Mouse (Mus musculus): ENCODE measurements at regions not wholly inside any gene's neighbourhood (a gene's known extent, or its start where the extent isn't known, plus 50 kb on each side); places are given as distances from the start of the nearest gene placed in this dataset.

DNA sequence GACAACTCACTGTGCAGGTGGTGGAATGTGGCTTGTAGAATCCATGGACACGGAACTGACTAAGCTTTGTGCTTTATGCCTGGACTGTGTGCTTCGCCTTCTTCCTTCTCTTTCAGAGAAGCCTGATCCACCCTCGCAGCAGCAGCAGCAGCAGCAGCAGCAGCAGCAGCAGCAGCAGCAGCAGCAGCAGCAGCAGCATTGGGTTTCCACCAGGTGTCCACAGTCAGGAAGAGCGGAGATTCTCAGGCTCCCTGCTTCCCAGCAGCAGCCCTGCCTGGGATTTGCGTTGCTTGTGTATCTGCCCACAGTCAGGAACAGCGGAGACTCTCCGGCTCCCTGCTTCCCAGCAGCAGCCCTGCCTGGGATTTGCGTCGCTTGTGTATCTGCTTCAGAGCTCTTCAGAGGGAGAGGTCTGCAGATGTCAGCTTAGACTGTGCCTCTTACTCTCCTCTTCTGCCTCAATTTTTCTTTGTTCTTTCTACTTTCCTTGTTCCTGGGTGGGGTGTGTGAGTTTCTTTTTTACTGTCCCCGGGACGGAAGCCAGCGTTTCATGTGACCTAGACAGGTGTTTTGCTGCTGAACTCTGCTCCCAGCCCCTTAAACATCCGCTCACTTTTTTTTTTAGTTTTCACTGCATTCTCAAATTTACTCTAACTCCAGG is 168.1 kb upstream of the Olig3 start:
- peak in 1 of 2 experiments; percentile 16 for DNase-seq

GRCm38 (mm10) chr10:19187716-19188081 is 168.6 kb upstream of the Olig3 start:
- DNase-seq, result no peak

DNA sequence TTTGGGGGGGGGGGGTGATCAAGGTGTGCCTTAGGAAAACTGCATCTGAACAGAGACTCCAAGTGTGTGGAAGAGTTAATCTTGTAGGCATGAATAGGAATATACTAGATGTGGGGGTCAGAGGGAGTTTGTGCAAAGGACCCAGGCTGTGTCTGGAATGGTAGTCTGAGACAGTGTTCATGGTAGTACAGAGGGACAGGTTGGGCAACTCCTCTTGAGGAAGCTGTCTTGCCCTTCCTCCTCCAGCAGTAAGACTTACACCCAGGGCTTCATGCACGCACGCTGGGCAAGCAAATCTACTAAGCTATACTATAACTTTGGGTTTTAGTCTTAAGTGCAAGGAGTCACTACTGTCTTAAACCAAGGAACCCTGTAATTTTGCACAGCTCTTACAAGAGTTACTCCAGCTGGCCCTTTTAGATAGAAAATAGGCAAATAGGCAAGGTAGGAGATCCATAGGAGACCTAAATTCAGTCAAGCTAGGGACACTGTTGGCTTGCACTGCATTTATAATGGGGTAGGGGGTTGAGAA is 169.2 kb upstream of the Olig3 start:
- no peak for DNase-seq

- peak; percentile 42 to 52 for DNase-seq
Measured at GRCm38 (mm10) chr10:19185790-19186581, 170.3 kb upstream of the Olig3 start.

DNA sequence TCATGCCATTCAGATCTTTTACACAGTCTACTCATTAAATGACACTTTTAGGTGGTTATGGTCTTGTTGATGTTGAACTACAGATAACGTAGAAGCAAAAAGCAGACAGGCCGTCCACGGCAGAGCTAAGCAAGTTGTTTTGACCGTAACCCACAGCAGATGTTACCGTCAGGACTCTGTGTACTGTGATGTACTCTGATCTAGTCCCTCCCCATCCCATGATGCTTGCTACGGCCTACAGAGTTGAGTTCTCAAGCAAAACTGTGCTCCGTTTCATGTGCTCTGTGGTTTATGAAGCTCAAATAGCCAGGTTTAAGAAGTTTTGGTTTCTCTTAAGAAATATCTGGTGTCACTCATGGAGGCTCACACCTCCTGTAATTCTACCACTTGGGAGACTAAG is 169.4 kb upstream of the Tnfaip3 start:
- DNase-seq, result no peak

- no peak for DNase-seq
Measured at GRCm38 (mm10) chr10:19177895-19178294, 162.4 kb upstream of the Tnfaip3 start.

GRCm38 (mm10) chr10:19177414-19177813 is 162.0 kb upstream of the Tnfaip3 start:
- no peak for DNase-seq

DNA sequence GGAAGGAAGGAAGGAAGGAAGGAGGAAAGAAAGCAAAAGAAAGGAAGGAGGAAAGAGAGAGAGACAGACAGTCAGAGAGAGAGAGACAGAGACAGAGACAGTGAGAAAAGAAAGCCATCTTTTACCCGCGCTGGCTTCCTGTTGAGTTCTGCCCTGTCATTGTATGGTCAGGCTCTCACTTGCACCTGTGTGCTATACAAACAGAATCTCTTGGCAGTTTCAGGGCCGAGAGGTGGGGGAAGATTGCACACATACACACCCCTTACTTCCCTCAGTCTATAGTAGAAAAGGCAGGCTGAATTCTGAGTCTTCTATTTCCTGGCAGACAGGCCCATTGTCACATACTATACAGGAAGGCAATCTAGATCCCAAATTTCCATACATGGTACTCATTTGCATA is 160.8 kb upstream of the Tnfaip3 start:
- no peak for DNase-seq

DNA sequence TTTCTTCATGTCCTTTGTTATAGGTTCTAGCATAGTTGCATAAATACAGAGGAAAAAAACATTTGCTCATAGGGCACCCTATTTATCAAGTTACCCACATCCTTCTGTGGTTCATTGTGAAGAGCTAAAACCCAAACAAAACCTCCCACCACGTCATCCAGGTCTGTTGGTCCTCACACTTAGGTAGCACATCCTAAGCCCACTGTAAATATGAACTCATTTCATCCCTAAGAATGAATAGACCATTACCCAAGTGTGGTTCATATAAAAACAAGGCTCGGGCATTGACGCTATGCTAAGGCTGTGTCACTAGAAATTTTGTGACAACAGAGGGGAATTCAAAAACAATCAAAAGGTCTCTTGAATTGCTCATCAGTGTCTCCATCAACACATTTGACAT is 156.4 kb upstream of the Tnfaip3 start:
- DNase-seq, result no peak

DNA sequence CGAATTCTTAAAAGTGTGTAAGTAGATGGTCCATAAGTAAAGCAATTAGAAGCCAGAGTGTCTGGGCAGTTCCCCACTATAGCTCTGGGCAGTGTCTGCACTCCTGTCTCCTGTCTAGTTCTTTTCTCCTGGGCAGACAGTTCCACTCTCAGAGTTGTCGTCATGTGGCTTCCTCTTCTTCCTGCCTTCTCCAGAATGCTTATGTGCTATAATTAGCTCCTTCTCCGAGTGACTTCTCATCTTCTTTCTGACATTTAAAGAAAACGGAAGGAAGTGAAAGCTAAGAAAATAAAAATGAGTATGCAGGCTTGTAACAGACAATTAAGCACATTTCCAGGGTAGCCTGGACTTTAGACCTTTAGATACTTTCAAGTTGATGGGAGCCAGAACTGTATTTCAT is 155.1 kb upstream of the Tnfaip3 start:
- DNase-seq, result peak; percentile 13 to 41

DNA sequence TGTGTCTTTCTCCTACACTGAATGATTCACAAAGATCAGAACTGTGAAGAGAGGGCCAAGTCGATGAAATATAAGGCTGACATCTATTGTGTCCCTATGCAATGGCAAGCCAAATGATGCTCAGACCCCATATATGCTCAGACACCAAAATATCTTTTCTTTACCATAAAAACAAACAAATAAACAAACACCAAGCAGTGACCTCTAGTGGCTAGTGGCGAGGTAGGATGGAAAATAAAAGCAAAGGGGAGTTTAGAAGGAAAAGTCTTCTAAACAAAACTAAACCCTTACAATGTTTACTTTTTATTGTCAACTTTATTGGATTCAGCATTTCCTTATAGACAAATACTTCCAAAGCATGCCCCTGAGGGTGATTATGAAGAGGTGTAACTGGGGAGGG is 153.8 kb upstream of the Tnfaip3 start:
- DNase-seq, result no peak

DNA sequence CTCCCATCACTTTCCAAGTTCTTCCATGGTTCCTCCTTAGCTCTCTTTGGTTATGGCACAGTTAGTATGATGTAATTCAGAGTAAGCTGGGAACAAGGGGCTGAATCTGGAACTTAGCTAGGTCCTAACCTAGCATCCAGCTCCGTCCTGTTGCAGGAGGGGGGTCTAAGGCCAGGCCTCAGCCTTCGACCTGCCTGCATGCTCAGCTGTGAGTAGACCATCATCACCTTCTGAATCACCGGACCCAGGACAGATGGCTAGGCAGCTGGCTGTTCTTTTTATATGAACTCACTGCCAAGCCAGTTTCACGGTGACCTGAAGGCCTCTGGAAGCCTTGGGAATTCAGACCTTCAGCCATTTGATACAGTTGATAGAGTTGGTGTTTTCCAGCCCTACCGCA is 152.9 kb upstream of the Tnfaip3 start:
- no peak for DNase-seq

GRCm38 (mm10) chr10:19167641-19168271 is 152.3 kb upstream of the Tnfaip3 start:
- DNase-seq, result no peak

DNA sequence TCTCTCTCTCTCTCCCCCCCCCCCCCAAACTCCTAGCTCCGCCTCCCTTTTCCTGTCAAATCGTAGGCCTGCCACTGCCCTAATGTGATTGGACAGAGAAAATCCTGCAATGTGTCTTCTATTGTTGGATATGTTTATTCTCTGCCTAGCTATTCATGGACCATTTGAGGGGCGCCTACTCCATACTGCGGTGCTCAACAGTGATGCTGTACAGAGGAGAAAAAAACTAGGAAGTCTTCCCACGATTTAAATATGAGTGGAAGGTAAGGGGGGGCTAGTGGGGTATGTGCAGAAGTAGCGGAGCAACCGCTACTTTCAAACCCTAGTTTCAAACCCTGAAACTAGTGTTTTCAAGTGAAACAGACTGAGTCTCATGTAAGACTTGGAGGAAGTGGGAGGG is 151.6 kb upstream of the Tnfaip3 start:
- no peak for DNase-seq

DNA sequence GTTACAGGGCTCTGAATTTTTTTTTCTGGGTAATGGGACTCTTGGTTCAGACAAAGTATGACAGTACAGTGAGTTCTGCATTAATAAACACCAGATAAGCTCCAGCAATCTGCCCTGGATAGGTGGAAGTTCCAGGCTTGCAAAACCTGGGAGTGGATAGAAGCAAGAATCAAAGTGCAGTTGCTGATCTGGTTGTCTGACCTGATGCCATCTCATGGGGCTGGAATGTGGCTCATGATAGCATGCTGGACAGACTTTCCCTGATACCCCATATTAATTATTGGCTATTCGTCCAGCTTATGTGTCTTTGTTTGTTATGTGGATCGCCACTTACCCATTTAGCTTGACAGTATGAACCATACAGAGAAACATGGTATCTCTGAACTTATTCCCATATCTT is 146.6 kb upstream of the Tnfaip3 start:
- DNase-seq, result no peak

DNA sequence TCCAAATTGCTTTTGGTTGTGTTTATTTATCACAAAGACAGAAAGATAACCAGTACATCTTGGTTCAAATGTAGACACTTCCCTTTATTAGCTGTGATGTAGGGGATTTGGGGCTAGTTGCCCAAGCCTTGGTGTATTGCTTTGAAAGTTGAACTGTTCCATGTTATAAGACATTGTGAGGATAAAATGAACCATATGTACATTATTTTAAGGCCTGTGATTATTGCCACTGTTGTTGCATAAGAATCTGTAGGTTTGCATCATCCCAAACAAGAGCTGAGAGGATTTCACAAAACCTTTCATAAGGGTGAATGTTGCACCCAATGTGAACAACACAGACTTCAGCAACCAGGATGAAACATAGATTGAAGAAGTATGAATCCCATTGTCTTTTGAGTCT is 145.7 kb upstream of the Tnfaip3 start:
- no peak for DNase-seq

- no peak for DNase-seq
Measured at GRCm38 (mm10) chr10:19154041-19154440, 138.6 kb upstream of the Tnfaip3 start.

- DNase-seq, result no peak
Measured at GRCm38 (mm10) chr10:19152773-19153172, 137.3 kb upstream of the Tnfaip3 start.

DNA sequence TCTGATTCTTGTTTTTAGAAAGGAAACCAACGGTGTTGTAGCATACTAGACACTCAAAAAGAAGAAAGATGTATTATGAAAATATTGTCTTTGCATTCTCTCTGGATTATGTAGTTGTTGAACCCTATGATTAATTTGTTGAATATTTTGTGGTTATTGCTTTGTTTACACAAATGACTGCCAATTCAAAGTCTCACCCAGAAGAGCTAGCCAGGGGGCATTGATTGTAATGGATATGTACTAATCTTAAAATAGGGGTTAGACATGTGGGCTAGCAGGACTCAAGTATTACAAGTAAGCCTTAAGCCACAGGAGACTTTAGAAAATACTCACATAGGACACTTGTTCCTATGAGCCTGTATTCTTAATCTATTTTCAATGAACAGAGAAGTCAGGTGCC is 135.3 kb upstream of the Tnfaip3 start:
- no peak for DNase-seq

GRCm38 (mm10) chr10:19150005-19150404 is 134.5 kb upstream of the Tnfaip3 start:
- DNase-seq, result no peak

- DNase-seq, result no peak
Measured at GRCm38 (mm10) chr10:19149196-19149869, 133.9 kb upstream of the Tnfaip3 start.

DNA sequence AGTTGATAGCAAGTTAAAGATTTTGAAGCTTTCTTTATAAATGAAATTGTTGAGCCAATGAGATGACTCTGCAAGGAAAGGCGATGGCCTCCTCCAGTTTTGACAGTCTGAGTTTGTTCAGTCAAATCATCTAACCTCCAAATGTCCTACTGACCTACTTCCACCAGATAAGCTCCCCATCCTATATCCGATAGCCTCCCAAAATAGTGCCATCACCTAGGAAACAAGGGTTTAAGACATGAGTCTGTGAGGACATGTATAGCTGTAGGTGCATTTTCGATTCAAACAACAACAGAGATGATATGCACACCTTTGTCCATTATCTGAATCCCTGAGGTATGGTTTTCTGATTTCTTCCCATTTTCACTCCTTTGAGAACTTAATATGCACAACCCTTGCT is 126.0 kb upstream of the Tnfaip3 start:
- DNase-seq, result no peak

GRCm38 (mm10) chr10:19140628-19141027 is 125.2 kb upstream of the Tnfaip3 start:
- DNase-seq, result peak in 1 of 2 experiments; percentile 38
